Mouse (Mus musculus) layer of hippocampus, postnatal 14 days (tissue): ENCODE results near the gene Mlh3. TPM values are rescaled to one million over a fixed set of nuclear protein-coding genes. Genes with fewer than 3 reads are reported as not detected.

Experiments used
- DNase-seq, 2 experiments: peaks; one replicate each; pipeline ENCODE4 v3.0.0; 2021 to 2022; ENCODE audit warnings: low spot score in 2 of 2, mixed read lengths in 1 of 2
- microRNA-seq, 2 experiments: library from miRNA; unstranded; fragments of <30 nt; microRNA quantifications; one replicate each; pipeline ENCODE4 v1.2.0; 2021
- total RNA-seq, 2 experiments: library from RNA; stranded (reverse); gene quantifications; 2 replicates each; pipeline ENCODE4 v1.2.3; 2021

The Mlh3 gene
- total RNA-seq, 2 experiments from 2014 or later, result 15.4 to 15.8 TPM

GRCm38 (mm10) chr12:85193923-85194622 is 76.3 kb downstream of the Mlh3 start:
- DNase-seq, result peak in 1 of 2 experiments; percentile 22

- no peak for DNase-seq
These were observed 77.3 kb downstream of the Mlh3 start for GRCm38 (mm10) chr12:85193146-85193545.

GRCm38 (mm10) chr12:85192461-85193108 is 77.8 kb downstream of the Mlh3 start:
- DNase-seq, result no peak

GRCm38 (mm10) chr12:85190290-85190689 is 80.1 kb downstream of the Mlh3 start:
- DNase-seq, result no peak

GRCm38 (mm10) chr12:85186361-85186760 is 84.0 kb downstream of the Mlh3 start:
- DNase-seq, result no peak

- no peak for DNase-seq
These were observed 84.6 kb downstream of the Mlh3 start for GRCm38 (mm10) chr12:85185810-85186209.

Small RNA genes within 50 kb of the gene (microRNA-seq; reads per million reads assigned to microRNA genes)
- gene Mir6938, result 0 to 0.68 reads per million in 2 experiments

Other genes starting within 250 kb of the Mlh3 start
- 1 to 10 TPM; 2.1 to 2.4 TPM for gene Prox2, start 159.8 kb downstream of the Mlh3 start, total RNA-seq
- gene Dlst, start 159.8 kb downstream of the Mlh3 start, total RNA-seq, result 100 to 1,000 TPM; 169 to 175 TPM
- 10 to 100 TPM; 41.1 to 43.1 TPM for gene Rps6kl1, start 119.3 kb downstream of the Mlh3 start, total RNA-seq
- 1 to 10 TPM; 5.2 to 6.6 TPM for gene Pgf, start 92.8 kb downstream of the Mlh3 start, total RNA-seq
- 10 to 100 TPM; 58.3 to 66.6 TPM for gene Eif2b2, start 51.1 kb downstream of the Mlh3 start, total RNA-seq
- 10 to 100 TPM; 32.8 to 36.8 TPM for gene Acyp1, start 17.8 kb upstream of the Mlh3 start, total RNA-seq
- gene Zc2hc1c, start 18.0 kb upstream of the Mlh3 start, total RNA-seq, result 1 to 10 TPM in 1 of 2 experiments, under 1 TPM in 1; 0.88 to 1.2 TPM
- gene Nek9, start 68.8 kb upstream of the Mlh3 start, total RNA-seq, result 10 to 100 TPM; 29.4 to 29.6 TPM
- gene Tmed10, start 104.2 kb upstream of the Mlh3 start, total RNA-seq, result 100 to 1,000 TPM; 146 to 156 TPM
- gene Fos, start 203.3 kb upstream of the Mlh3 start, total RNA-seq, result 10 to 100 TPM; 12.9 to 16.5 TPM